Mouse (Mus musculus) left cerebral cortex, postnatal 36 days (tissue): ENCODE results near the gene Drosha. TPM values are rescaled to one million over a fixed set of nuclear protein-coding genes. Genes with fewer than 3 reads are reported as not detected.
A peak's percentile ranks its signal among the peaks of the same experiment; 100 is the strongest.
"Not testable (repeated sequence)": the region's sequence is repeated elsewhere in the genome, so short reads cannot be mapped to it uniquely, and the experiment has no call there.

Experiments
- DNase-seq, 2 experiments: peaks; one replicate each; pipeline ENCODE4 v3.0.0; 2021 to 2022; ENCODE audit warnings: low spot score in 2 of 2, mixed read lengths in 1 of 2
- intact Hi-C: fragments of 180-260 bp; cut with DNase I; formaldehyde crosslinking; loops from one replicate; pipeline ENCODE4 v1.15.1; 2025
- total RNA-seq, 2 experiments: library from RNA; stranded (reverse); gene quantifications; 2 replicates each; pipeline ENCODE4 v1.2.3; 2021

The Drosha gene
- 10 to 100 TPM; 84.2 to 89.7 TPM for total RNA-seq

DNA sequence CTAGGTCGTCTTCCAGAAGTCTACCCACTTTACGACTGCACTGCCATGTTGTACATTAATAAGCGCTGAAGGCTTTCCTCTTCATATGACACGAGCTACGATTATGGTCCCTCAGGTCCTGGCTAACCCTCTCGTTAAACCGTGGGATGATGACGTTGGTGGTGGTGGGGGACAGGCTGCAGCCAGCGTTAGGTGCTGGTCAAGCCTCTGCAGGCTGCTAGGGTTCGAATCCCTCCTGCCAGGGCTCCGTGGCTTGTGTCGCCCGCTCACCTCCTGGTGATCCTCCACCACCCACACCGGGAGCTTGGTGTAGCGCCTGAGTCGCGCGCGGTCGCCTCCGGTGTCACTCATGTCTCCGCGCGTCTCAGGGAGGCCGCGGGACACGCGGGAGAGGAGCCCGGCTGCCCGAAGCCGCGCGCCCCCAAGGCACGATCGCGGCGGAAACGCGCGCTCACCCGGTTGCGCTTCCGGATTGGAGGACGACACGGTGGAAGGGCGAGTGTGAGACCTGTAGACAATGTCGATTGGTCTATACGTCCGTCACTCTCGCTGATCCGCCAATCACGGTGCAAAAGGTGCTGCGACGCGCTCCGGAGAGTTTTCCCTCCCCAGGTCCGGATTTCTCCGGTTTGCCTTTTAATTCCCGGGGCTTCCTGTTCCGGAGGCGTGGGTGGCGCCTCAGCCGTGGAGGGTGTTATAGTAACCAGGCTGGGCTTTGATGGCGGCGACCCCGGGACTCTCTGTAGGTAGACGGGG lies at the start of gene Drosha, which contains the start of gene 6030458C11Rik:
Drosha (plus strand) TSS at position 619 of the 756 bp plus-strand sequence.
6030458C11Rik (minus strand) TSS at position 453 of the 756 bp plus-strand sequence.
- intact Hi-C loops, result no loop called here
- peak; percentile 98 to 99 for DNase-seq

DNA sequence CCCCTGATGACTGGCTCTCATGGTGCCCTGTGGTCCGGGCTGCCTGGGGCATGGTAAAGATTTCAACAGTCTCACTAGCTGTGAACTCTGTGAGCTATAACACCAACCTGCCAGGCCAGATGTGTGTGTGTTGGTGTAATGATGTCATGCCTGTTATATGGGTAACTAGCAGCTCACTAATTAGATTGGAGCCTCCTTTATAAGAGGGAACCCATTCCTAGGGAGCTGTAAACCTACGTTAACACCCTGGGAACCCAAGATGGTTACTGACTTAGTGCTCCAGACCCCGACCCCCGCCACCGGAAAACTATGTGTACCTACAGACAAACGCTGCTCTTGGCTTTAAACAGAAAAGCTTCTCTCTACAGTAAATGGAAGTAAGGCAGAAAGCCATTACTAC lies 43.3 kb upstream of the Drosha start:
- intact Hi-C loops, result no loop called here
- no peak for DNase-seq

DNA sequence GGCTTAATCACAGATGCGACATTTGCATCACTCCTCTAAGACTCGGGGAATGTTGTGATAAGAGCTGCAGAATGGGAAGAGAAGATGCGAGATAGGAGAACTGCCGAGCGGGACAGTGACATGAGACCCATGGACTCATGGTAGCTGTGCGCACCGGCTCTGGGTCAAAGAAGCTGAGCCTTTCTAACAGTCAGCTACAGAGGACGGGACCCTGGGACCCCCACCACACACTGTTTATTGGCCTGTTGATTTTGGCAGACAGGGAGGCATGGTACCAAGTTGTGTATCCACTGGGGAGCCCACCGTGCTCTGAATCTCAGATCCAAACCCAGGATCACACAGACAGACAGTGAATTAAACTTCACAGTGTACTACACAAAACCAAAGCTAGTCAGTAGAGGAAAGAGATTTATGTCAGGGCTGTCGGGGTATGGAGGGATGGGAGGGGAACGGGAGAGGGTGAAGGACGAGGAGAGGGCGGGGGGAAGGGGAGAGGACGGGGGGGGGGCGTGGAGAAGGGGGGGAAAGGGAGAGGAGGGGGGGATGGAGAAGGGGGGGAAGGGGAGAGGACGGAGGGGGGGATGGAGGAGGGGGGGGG lies 42.8 kb upstream of the Drosha start:
- DNase-seq, result no peak
- intact Hi-C loops, result no loop called here

DNA sequence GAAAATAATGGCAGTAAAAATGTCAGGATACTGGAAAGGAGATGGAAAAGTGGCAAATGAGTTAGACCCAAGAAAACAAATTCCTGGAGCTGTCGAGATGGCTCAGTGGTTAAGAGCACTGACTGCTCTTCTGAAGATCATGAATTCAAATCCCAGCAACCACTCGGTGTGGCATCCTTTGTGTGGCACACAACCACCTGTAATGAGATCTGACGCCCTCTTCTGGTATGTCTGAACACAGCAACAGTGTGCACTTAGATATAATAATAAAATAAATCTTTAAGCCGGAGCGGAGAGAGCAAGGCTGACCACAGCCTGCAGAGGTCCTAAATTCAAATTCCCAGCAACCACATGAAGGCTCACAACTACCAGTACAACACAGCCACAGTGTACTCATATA lies 36.1 kb upstream of the Drosha start:
- intact Hi-C loops, result no loop called here
- DNase-seq, result no peak

- intact Hi-C loops, result no loop called here
- DNase-seq, result no peak
Measured at GRCm38 (mm10) chr15:12789406-12789867, 35.2 kb upstream of the Drosha start.

DNA sequence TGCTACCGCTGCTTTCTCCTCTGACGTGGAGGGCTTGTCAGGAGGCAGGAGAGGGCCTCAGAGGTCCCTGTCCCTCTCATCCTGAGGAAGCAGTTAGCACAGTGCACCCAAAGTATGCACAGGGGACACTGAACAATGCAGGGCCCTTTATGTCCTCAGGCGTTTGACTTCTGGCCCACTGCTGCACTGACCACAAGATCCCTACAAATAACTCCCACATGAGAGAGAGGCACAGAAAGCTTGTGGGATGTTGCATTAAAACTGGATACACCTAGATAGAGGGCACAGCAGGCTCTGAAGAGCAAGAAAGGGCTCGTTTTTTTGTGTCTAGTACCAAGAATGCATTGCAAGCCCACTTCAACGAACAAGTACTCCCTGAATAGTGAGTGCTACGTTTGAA lies 30.3 kb upstream of the Drosha start:
- DNase-seq, result no peak
- intact Hi-C loops, result loop anchor here (1.0 to 10.0 kb wide), 3 partner anchors 208 to 520 kb away; no protein-coding TSS in a partner anchor

- intact Hi-C loops, result loop anchor here (2.0 to 10.0 kb wide), 3 partner anchors 58 to 521 kb away; partner anchors contain the start of gene Pdzd2
- DNase-seq, result peak in 1 of 2 experiments; percentile 42
Measured at GRCm38 (mm10) chr15:12795457-12795894, 29.1 kb upstream of the Drosha start.

GRCm38 (mm10) chr15:12795909-12796470 lies 28.6 kb upstream of the Drosha start:
- peak; percentile 33 to 42 for DNase-seq
- intact Hi-C loops, result loop anchor here (2.0 to 10.0 kb wide), 3 partner anchors 59 to 521 kb away; partner anchors contain the start of gene Pdzd2

DNA sequence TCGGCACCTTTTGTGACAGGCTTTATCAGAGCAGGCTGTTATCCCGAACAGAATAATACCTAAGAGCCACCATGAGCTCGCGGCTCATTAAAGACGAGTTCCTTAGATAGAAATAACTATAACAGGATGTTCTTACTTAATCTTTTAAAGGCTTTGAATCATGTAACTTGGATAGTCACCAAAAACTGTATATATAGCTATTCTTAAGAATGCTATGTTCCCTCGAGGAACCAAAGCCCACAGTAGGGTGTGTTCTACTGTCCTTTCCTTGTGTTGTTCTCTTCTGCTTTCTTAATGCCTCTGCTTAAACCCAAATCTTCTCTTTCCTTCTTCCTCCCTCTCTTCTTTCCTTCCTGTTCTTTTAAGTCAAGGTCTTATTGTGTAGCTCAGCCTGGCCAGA lies 26.6 kb upstream of the Drosha start:
- DNase-seq, result no peak
- intact Hi-C loops, result loop anchor here (5.0 to 10.0 kb wide), 2 partner anchors 61 to 523 kb away; partner anchors contain the start of gene Pdzd2

- intact Hi-C loops, result no loop called here
- DNase-seq, result no peak
Measured at GRCm38 (mm10) chr15:12800405-12801141, 24.0 kb upstream of the Drosha start.

DNA sequence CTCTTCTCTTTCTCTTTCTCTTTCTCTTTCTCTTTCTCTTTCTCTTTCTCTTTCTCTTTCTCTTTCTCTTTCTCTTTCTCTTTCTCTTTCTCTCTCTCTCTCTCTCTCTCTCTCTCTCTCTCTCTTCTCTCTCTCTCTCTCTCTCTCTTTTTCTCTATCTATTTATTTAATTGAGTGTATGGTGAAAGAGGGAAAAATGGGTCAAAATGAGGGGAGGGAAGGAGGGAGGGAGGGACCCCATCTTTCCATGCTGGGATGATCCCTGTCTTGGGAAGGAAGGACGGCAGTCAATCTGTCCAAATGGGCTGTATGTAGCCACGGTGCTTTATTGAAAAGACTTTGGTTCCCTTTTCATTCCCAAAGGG lies 23.5 kb upstream of the Drosha start:
- DNase-seq, intact Hi-C loops: not testable (repeated sequence)

GRCm38 (mm10) chr15:12805071-12805470 lies 19.5 kb upstream of the Drosha start:
- intact Hi-C loops, result no loop called here

DNA sequence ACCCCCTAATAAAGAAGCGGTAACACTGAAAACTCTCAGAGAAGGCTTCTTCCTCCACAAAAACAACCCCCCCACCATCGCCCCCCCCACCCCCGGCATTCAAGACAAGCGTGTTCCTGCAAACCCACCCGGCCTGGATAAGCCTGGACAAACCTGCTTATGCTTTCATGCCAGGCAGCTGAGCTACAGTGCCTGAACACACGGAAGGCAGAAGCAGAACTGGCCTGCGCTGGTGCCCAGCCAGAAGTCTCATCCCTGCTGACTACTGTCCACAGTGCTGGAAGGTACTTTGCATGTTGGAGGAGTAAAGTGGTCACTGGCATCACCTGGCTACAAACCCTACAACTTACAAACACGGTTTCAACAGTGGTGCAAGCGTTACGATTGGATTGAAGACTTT lies 17.5 kb upstream of the Drosha start:
- intact Hi-C loops, result no loop called here
- DNase-seq, result no peak

More at GRCm38 (mm10) chr15:12805071-12805470, 19.5 kb upstream of the Drosha start:
- DNase-seq, result no peak

DNA sequence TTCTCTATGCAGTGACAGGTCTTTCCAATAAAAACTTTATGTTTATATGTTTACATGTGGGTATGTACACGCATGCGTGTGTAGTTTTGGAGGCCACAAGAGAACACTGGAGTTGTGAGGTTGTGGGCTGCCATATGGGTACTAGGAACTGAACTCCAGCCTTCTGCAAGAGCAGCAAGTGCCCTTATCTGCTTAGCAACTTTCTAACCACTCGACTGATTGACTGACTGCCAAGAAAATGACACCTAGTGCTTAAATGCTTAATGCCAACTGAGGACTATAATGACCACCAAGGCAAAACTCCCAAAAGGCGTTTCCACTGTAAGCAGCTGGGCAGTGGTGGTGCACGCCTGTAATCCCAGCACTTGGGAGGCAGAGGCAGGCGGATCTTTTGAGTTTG lies 15.3 kb upstream of the Drosha start:
- intact Hi-C loops, result no loop called here
- no peak for DNase-seq

- DNase-seq, result no peak
- intact Hi-C loops, result no loop called here
Measured at GRCm38 (mm10) chr15:12812646-12813045, 12.0 kb upstream of the Drosha start.

GRCm38 (mm10) chr15:12817592-12817991 lies 7.0 kb upstream of the Drosha start:
- intact Hi-C loops, result no loop called here
- DNase-seq, result no peak

- intact Hi-C loops, result no loop called here
- DNase-seq, result no peak
Measured at GRCm38 (mm10) chr15:12822416-12823395, 1.9 kb upstream of the Drosha start.

GRCm38 (mm10) chr15:12823455-12824119 lies 1.0 kb upstream of the Drosha start:
- no peak for DNase-seq
- intact Hi-C loops, result no loop called here
